ENCODE assay signal across 25 mouse cellular contexts in the genomic region with DNA sequence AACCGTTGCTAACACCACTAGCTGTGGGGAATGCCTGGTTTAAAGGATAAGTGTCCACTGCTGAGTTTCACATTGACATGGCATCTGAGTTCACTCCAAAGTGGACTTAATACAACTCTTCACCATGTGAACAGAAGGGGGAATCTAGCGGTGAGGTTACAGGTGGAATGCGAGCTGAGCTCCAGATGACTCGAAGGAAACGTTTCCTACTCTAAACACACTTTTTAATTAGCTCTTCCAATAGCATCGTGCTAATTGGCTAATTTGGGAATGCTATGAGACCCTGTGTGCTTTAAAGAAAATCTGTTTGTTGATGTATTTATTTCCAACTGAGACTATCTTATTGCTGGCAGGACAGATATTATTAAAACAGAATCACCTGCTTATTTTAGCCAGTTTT.
DNase-seq lines count a peak whose midpoint lies in the region; ATAC-seq and TF ChIP-seq lines count a peak whose summit lies in the region.
"Had no signal": no experiment of that assay in that cellular context is flagged by ENCODE, and none has a peak within 500 bp of the region (broad histone marks: within the 10 kb centered on the region; RNA-seq: fewer than 3 reads in every experiment).

No protein-coding gene starts in this region.

- TF ChIP-seq POLR2A in brain, embryonic 14.5 days (IDR thresholded peaks at IDR 0.05; ENCODE audit: borderline replicate concordance, extremely low read depth, insufficient read depth, insufficient read length, poor library complexity, severe bottlenecking), result no peak

- H3K9me3 ChIP-seq in hindbrain, embryonic 14.5 days (ENCODE audit: control insufficient read depth, low read length), result no peaks in the 10 kb centered on the region
- no peaks in the 10 kb centered on the region for H3K9me3 ChIP-seq in hindbrain, embryonic 13.5 days
- no peaks in the 10 kb centered on the region for H3K9me3 ChIP-seq in hindbrain, postnatal 0 days (ENCODE audit: low read length)
- H3K9me3 ChIP-seq in hindbrain, embryonic 10.5 days, result no peaks in the 10 kb centered on the region
- H3K9me3 ChIP-seq in midbrain, postnatal 0 days (ENCODE audit: low read length), result no peaks in the 10 kb centered on the region
- no peaks in the 10 kb centered on the region for H3K9me3 ChIP-seq in midbrain, embryonic 10.5 days (replicated peaks)
- H3K9me3 ChIP-seq: embryonic facial prominence, embryonic 10.5 days; embryonic facial prominence, embryonic 12.5 days; forebrain, embryonic 13.5 days; forebrain, embryonic 15.5 days; G1E had no signal

- no peak overlapping the region for H3K4me3 ChIP-seq in hindbrain, embryonic 14.5 days (replicated peaks; ENCODE audit: low read length)
- H3K4me3 ChIP-seq in hindbrain, embryonic 13.5 days, result no peak overlapping the region
- no peak overlapping the region for H3K4me3 ChIP-seq in hindbrain, postnatal 0 days (ENCODE audit: low read length)
- no peak overlapping the region for H3K4me3 ChIP-seq in hindbrain, embryonic 10.5 days
- no peak overlapping the region for H3K4me3 ChIP-seq in midbrain, postnatal 0 days (ENCODE audit: low read depth, low read length)
- no peak overlapping the region for H3K4me3 ChIP-seq in midbrain, embryonic 10.5 days
- H3K4me3 ChIP-seq: embryonic facial prominence, embryonic 10.5 days; embryonic facial prominence, embryonic 12.5 days; forebrain, embryonic 13.5 days; forebrain, embryonic 15.5 days had no signal

- ATAC-seq in hindbrain, embryonic 14.5 days (ENCODE audit: low FRiP score), result peak; percentile 21; the same call in 1 of the 2 replicates
- ATAC-seq in hindbrain, embryonic 13.5 days (ENCODE audit: low FRiP score), result no peak
- peak; percentile 53; the same call in 1 of the 2 replicates for ATAC-seq in hindbrain, postnatal 0 days
- no peak for ATAC-seq in midbrain, postnatal 0 days (ENCODE audit: low FRiP score)
- ATAC-seq: activated CD4-positive, CD25-positive, alpha-beta regulatory T cell, adult 4 months; CD4-positive, CD25-positive, alpha-beta regulatory T cell, adult 4 months; Patski had no signal

- WGBS in hindbrain, embryonic 14.5 days, result 76% methylated on average over 6 of the region's 6 CpGs
- 77% methylated on average over 6 of the region's 6 CpGs for WGBS in hindbrain, embryonic 13.5 days
- 72% methylated on average over 6 of the region's 6 CpGs for WGBS in hindbrain, postnatal 0 days
- WGBS in hindbrain, embryonic 10.5 days, result 84% methylated on average over 6 of the region's 6 CpGs
- 75% methylated on average over 6 of the region's 6 CpGs for WGBS in midbrain, postnatal 0 days
- WGBS in midbrain, embryonic 10.5 days, result 79% methylated on average over 6 of the region's 6 CpGs

- DNase-seq in hindbrain, embryonic 14.5 days (ENCODE audit: low spot score), result no peak
- DNase-seq in hindbrain, postnatal 0 days (ENCODE audit: low spot score), result peak; percentile 7
- DNase-seq in hindbrain, embryonic 10.5 days (ENCODE audit: low spot score), result no peak
- peak; percentile 27 for DNase-seq in midbrain, postnatal 0 days (ENCODE audit: low spot score)
- DNase-seq in midbrain, embryonic 10.5 days (ENCODE audit: low spot score), result no peak
- peak; percentile 11 for DNase-seq in brain, embryonic 14.5 days (ENCODE audit: low read depth)
- DNase-seq in cerebellum, postnatal 25 days, result no peak
- DNase-seq: adrenal gland, adult 8-10 months; adrenal gland, postnatal 14 days; adrenal gland, postnatal 36 days; B cell, adult 2 months; cerebellum, adult 11 months; cerebellum, adult 18-20 months; cerebellum, adult 8-10 months; cerebellum, adult 9-11 months; cerebellum, postnatal 14 days had no signal

- TF ChIP-seq CTCF in hindbrain, postnatal 0 days (IDR thresholded peaks at IDR 0.05; ENCODE audit: low read depth), result no peak
- TF ChIP-seq CTCF in midbrain, postnatal 0 days (IDR thresholded peaks at IDR 0.05), result no peak
- no peak for TF ChIP-seq CTCF in brain, embryonic 14.5 days (IDR thresholded peaks at IDR 0.05; ENCODE audit: borderline replicate concordance, extremely low read depth, insufficient read depth, insufficient read length)

- H3K27ac ChIP-seq in hindbrain, embryonic 14.5 days, result no peak overlapping the region
- H3K27ac ChIP-seq in hindbrain, embryonic 13.5 days, result no peak overlapping the region
- H3K27ac ChIP-seq in hindbrain, postnatal 0 days, result no peak overlapping the region
- H3K27ac ChIP-seq in hindbrain, embryonic 10.5 days, result no peak overlapping the region
- no peak overlapping the region for H3K27ac ChIP-seq in midbrain, postnatal 0 days (ENCODE audit: low read depth, low read length)
- H3K27ac ChIP-seq in midbrain, embryonic 10.5 days (replicated peaks), result no peak overlapping the region
- H3K27ac ChIP-seq: embryonic facial prominence, embryonic 10.5 days; embryonic facial prominence, embryonic 12.5 days; forebrain, embryonic 13.5 days; forebrain, embryonic 15.5 days had no signal

- no peaks in the 10 kb centered on the region for H3K36me3 ChIP-seq in hindbrain, embryonic 14.5 days (replicated peaks; ENCODE audit: control insufficient read depth, insufficient read depth)
- no peaks in the 10 kb centered on the region for H3K36me3 ChIP-seq in hindbrain, embryonic 13.5 days
- no peaks in the 10 kb centered on the region for H3K36me3 ChIP-seq in hindbrain, postnatal 0 days (ENCODE audit: insufficient read depth, low read length)
- H3K36me3 ChIP-seq in hindbrain, embryonic 10.5 days, result no peaks in the 10 kb centered on the region
- no peaks in the 10 kb centered on the region for H3K36me3 ChIP-seq in midbrain, postnatal 0 days (ENCODE audit: insufficient read depth, low read length)
- H3K36me3 ChIP-seq in midbrain, embryonic 10.5 days, result no peaks in the 10 kb centered on the region
- H3K36me3 ChIP-seq: embryonic facial prominence, embryonic 10.5 days; embryonic facial prominence, embryonic 12.5 days; forebrain, embryonic 15.5 days; G1E had no signal

- H3K9ac ChIP-seq in hindbrain, embryonic 14.5 days, result no peak overlapping the region
- no peak overlapping the region for H3K9ac ChIP-seq in hindbrain, embryonic 13.5 days
- no peak overlapping the region for H3K9ac ChIP-seq in hindbrain, postnatal 0 days (replicated peaks; ENCODE audit: low read length)
- no peak overlapping the region for H3K9ac ChIP-seq in midbrain, postnatal 0 days (replicated peaks; ENCODE audit: low read length, poor library complexity, severe bottlenecking)
- H3K9ac ChIP-seq: embryonic facial prominence, embryonic 12.5 days; forebrain, embryonic 13.5 days; forebrain, embryonic 15.5 days had no signal

- no peak overlapping the region for H3K4me2 ChIP-seq in hindbrain, embryonic 14.5 days (replicated peaks)
- H3K4me2 ChIP-seq in hindbrain, embryonic 13.5 days, result no peak overlapping the region
- no peak overlapping the region for H3K4me2 ChIP-seq in hindbrain, postnatal 0 days (ENCODE audit: low read depth, low read length)
- no peak overlapping the region for H3K4me2 ChIP-seq in midbrain, postnatal 0 days (ENCODE audit: low read depth, low read length, poor library complexity, severe bottlenecking)
- H3K4me2 ChIP-seq: embryonic facial prominence, embryonic 12.5 days; forebrain, embryonic 13.5 days; forebrain, embryonic 15.5 days had no signal

- no peaks in the 10 kb centered on the region for H3K27me3 ChIP-seq in hindbrain, embryonic 14.5 days (ENCODE audit: control insufficient read depth, insufficient read depth, low read length)
- H3K27me3 ChIP-seq in hindbrain, embryonic 13.5 days, result no peaks in the 10 kb centered on the region
- no peaks in the 10 kb centered on the region for H3K27me3 ChIP-seq in hindbrain, postnatal 0 days (ENCODE audit: insufficient read depth, low read length)
- no peaks in the 10 kb centered on the region for H3K27me3 ChIP-seq in hindbrain, embryonic 10.5 days (ENCODE audit: insufficient read depth, poor library complexity, severe bottlenecking)
- H3K27me3 ChIP-seq in midbrain, postnatal 0 days (ENCODE audit: insufficient read depth, low read length), result no peaks in the 10 kb centered on the region
- no peaks in the 10 kb centered on the region for H3K27me3 ChIP-seq in midbrain, embryonic 10.5 days (ENCODE audit: low read depth, poor library complexity, severe bottlenecking)
- H3K27me3 ChIP-seq: embryonic facial prominence, embryonic 12.5 days; forebrain, embryonic 13.5 days; forebrain, embryonic 15.5 days had no signal

- no peaks in the 10 kb centered on the region for H3K4me1 ChIP-seq in hindbrain, embryonic 14.5 days (replicated peaks; ENCODE audit: control insufficient read depth, insufficient read depth, low read length)
- no peaks in the 10 kb centered on the region for H3K4me1 ChIP-seq in hindbrain, embryonic 13.5 days (replicated peaks)
- no peaks in the 10 kb centered on the region for H3K4me1 ChIP-seq in hindbrain, postnatal 0 days (ENCODE audit: insufficient read depth, low read length)
- H3K4me1 ChIP-seq in hindbrain, embryonic 10.5 days (replicated peaks), result no peaks in the 10 kb centered on the region
- no peaks in the 10 kb centered on the region for H3K4me1 ChIP-seq in midbrain, postnatal 0 days (ENCODE audit: insufficient read depth, low read length)
- no peaks in the 10 kb centered on the region for H3K4me1 ChIP-seq in midbrain, embryonic 10.5 days
- H3K4me1 ChIP-seq: embryonic facial prominence, embryonic 10.5 days; embryonic facial prominence, embryonic 12.5 days; forebrain, embryonic 13.5 days; forebrain, embryonic 15.5 days had no signal

Comparison
In these comparisons a context has a peak if more than half of its experiments do, and no peak if none do; other contexts are left out.
1. ATAC-seq: peak in hindbrain, embryonic 14.5 days (single experiment) and hindbrain, postnatal 0 days (single experiment); none in hindbrain, embryonic 13.5 days (single experiment) and midbrain, postnatal 0 days (single experiment).
2. DNase-seq: peak in hindbrain, postnatal 0 days (single experiment), midbrain, postnatal 0 days (single experiment) and brain, embryonic 14.5 days (single experiment); none in hindbrain, embryonic 14.5 days (single experiment), hindbrain, embryonic 10.5 days (single experiment), midbrain, embryonic 10.5 days (single experiment) and cerebellum, postnatal 25 days (0 of 2).